Mouse (Mus musculus): ENCODE measurements around the gene Olfr1302. TPM values are rescaled to one million over a fixed set of nuclear protein-coding genes. Genes with fewer than 3 reads are reported as not detected.

Gene Olfr1302
- polyA plus RNA-seq (2011; ENCODE audit: insufficient read depth, insufficient read length, low read depth, missing spikeins) = not detected in 2 replicates

DNA sequence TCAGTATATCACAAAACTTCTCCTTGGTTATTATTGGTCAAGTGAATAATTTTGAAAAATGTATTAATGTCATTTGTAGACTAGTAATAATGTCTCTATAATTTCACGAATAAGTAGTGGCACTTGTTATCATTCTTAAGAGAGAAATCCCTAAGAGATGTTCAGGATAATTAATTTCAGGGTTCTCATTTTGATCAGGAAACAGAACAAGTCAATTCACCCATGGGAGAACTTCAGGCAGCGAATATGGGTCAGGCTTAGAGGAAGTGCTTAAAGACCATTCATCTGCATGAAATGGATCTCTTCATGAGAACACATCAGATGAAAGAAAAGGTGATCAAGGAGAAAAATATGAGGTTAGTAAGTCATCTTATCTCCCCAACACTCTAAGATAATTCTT is at the start of gene Olfr1302:
TSS of gene Olfr1302 (plus strand) at position 301 of the 400 bp plus-strand sequence.
- no peak within 1 kb of the TSS for H3K27ac ChIP-seq (ENCODE audit: insufficient read depth, low read length)
- no peaks in the 10 kb centered on the region for H3K4me1 ChIP-seq (ENCODE audit: control insufficient read depth, insufficient read depth, low read length)
- H3K9ac ChIP-seq (ENCODE audit: low read depth, poor library complexity, severe bottlenecking) = no peak within 1 kb of the TSS
- no peak within 1 kb of the TSS for H3K4me3 ChIP-seq (ENCODE audit: low read depth, low read length)
- H3K27me3 ChIP-seq (ENCODE audit: control insufficient read depth, insufficient read depth, low read length, poor library complexity, severe bottlenecking) = no peaks in the 10 kb centered on the region
- no peaks in the 10 kb centered on the region for H3K36me3 ChIP-seq (ENCODE audit: control insufficient read depth, insufficient read depth, low read length, poor library complexity, severe bottlenecking)
- H3K9me3 ChIP-seq (replicated peaks; ENCODE audit: control insufficient read depth, insufficient read depth, low read length, poor library complexity, severe bottlenecking) = no peaks in the 10 kb centered on the region
- no peak for TF ChIP-seq CTCF (IDR thresholded peaks at IDR 0.05; ENCODE audit: low read depth, low read length)

DNA sequence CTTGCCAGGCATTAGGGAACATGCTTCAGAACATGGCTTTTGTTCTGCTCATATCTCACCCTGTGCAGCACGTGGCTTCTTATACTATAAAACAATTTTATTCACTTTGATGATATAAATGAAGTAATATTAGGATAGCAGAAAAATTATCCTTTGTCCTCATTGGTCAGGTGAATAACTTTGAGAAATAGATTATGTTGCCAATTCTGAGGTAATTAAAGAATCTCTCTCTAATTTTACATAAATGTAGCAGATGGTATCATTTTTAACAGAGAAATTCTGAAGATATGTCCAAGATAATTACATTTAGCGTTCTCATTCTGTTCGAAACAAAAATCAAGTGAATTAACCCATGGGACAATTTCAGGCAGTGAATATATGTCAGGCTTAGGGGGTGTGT is 26.5 kb upstream of the Olfr1302 start, which contains the start of gene Olfr1301:
TSS of gene Olfr1301 (plus strand) at position 301 of the 400 bp plus-strand sequence.
- TF ChIP-seq POLR2A (IDR thresholded peaks at IDR 0.05; ENCODE audit: insufficient read depth, low read length) = no peak
- TF ChIP-seq CTCF (IDR thresholded peaks at IDR 0.05; ENCODE audit: low read depth, low read length) = no peak
- TF ChIP-seq EP300 (IDR thresholded peaks at IDR 0.05; ENCODE audit: insufficient read depth, low read depth, low read length) = no peak
- H3K9ac ChIP-seq (ENCODE audit: low read depth, poor library complexity, severe bottlenecking) = no peak within 1 kb of the TSS
- no peaks in the 10 kb centered on the region for H3K9me3 ChIP-seq (replicated peaks; ENCODE audit: control insufficient read depth, insufficient read depth, low read length, poor library complexity, severe bottlenecking)
- H3K4me1 ChIP-seq (ENCODE audit: control insufficient read depth, insufficient read depth, low read length) = no peaks in the 10 kb centered on the region
- H3K27ac ChIP-seq (ENCODE audit: insufficient read depth, low read length) = no peak within 1 kb of the TSS
- no peaks in the 10 kb centered on the region for H3K36me3 ChIP-seq (ENCODE audit: control insufficient read depth, insufficient read depth, low read length, poor library complexity, severe bottlenecking)
- no peaks in the 10 kb centered on the region for H3K27me3 ChIP-seq (ENCODE audit: control insufficient read depth, insufficient read depth, low read length, poor library complexity, severe bottlenecking)
- H3K4me3 ChIP-seq (ENCODE audit: low read depth, low read length) = no peak within 1 kb of the TSS

DNA sequence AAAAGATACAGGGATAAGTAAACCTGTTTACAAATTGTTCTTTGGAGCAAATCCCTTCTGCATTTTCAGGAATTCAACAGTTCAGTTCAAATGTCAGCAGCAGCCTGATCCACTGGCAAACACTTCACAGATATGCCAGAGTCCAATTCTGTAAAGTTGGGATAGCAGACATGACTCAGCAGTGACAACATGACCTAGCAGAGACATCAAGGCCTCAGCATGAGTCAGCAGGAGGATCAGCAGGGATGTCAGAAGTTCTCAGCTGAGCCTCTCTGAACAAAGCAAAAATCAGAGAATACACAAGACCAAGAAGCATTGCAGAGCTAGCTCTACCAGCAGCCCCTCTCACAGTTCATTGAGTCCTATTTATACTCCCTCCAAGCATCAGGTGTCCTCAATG is 35.7 kb downstream of the Olfr1302 start:
- no peaks in the 10 kb centered on the region for H3K27me3 ChIP-seq (ENCODE audit: control insufficient read depth, insufficient read depth, low read length, poor library complexity, severe bottlenecking)
- no peaks in the 10 kb centered on the region for H3K36me3 ChIP-seq (ENCODE audit: control insufficient read depth, insufficient read depth, low read length, poor library complexity, severe bottlenecking)
- no peak for TF ChIP-seq EP300 (IDR thresholded peaks at IDR 0.05; ENCODE audit: insufficient read depth, low read depth, low read length)
- no peak for TF ChIP-seq POLR2A (IDR thresholded peaks at IDR 0.05; ENCODE audit: insufficient read depth, low read length)
- no peak for TF ChIP-seq CTCF (IDR thresholded peaks at IDR 0.05; ENCODE audit: low read depth, low read length)
- H3K9me3 ChIP-seq (replicated peaks; ENCODE audit: control insufficient read depth, insufficient read depth, low read length, poor library complexity, severe bottlenecking) = no peaks in the 10 kb centered on the region; the same call in 1 of the 2 replicates
- no peak overlapping the region for H3K27ac ChIP-seq (ENCODE audit: insufficient read depth, low read length)
- H3K4me3 ChIP-seq (ENCODE audit: low read depth, low read length) = no peak overlapping the region
- H3K4me1 ChIP-seq (ENCODE audit: control insufficient read depth, insufficient read depth, low read length) = no peaks in the 10 kb centered on the region
- no peak overlapping the region for H3K9ac ChIP-seq (ENCODE audit: low read depth, poor library complexity, severe bottlenecking)

DNA sequence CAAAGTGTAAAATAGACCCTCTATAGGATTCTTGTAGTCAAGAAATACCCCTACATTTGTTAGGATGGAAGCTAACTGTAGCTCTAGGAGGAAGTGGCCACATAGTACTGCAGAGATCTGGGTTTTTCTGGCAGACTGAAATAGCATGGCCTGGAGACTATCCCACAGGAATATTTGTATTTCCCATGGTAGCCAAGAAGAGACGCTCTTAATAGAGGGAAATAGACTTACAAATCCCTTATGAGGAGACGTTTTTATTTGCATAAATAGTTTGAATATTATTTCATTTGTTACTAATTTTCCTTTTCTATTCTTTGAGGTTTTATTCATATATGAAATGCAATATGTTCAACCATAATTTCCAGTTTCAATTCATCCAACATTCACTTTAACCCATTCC is 43.0 kb downstream of the Olfr1302 start, which contains the start of gene Olfr1303:
TSS of gene Olfr1303 (minus strand) at position 101 of the 400 bp plus-strand sequence.
- Histone ChIP-seq H3K27me3 (ENCODE audit: control insufficient read depth, insufficient read depth, low read length, poor library complexity, severe bottlenecking) (no peaks in the 10 kb centered on the region), H3K4me1 (ENCODE audit: control insufficient read depth, insufficient read depth, low read length) (no peaks in the 10 kb centered on the region), H3K9ac (ENCODE audit: low read depth, poor library complexity, severe bottlenecking) (no peak within 1 kb of the TSS), H3K9me3 (replicated peaks; ENCODE audit: control insufficient read depth, insufficient read depth, low read length, poor library complexity, severe bottlenecking) (no peaks in the 10 kb centered on the region), H3K27ac (ENCODE audit: insufficient read depth, low read length) (no peak within 1 kb of the TSS), H3K4me3 (ENCODE audit: low read depth, low read length) (no peak within 1 kb of the TSS), H3K36me3 (ENCODE audit: control insufficient read depth, insufficient read depth, low read length, poor library complexity, severe bottlenecking) (no peaks in the 10 kb centered on the region)
- TF ChIP-seq CTCF (IDR thresholded peaks at IDR 0.05; ENCODE audit: low read depth, low read length) = no peak
- TF ChIP-seq POLR2A (IDR thresholded peaks at IDR 0.05; ENCODE audit: insufficient read depth, low read length) = no peak
- TF ChIP-seq EP300 (IDR thresholded peaks at IDR 0.05; ENCODE audit: insufficient read depth, low read depth, low read length) = no peak

Other genes with a start within 250 kb of the Olfr1302 start
- not detected in 2 replicates for gene Olfr1294, start 237.1 kb upstream of the Olfr1302 start, polyA plus RNA-seq (2011; ENCODE audit: insufficient read depth, insufficient read length, low read depth, missing spikeins)
- gene Olfr1295, start 207.7 kb upstream of the Olfr1302 start, polyA plus RNA-seq (2011; ENCODE audit: insufficient read depth, insufficient read length, low read depth, missing spikeins) = not detected in 2 replicates
- gene Olfr1297, start 150.9 kb upstream of the Olfr1302 start, polyA plus RNA-seq (2011; ENCODE audit: insufficient read depth, insufficient read length, low read depth, missing spikeins) = not detected in 2 replicates
- gene Olfr1298, start 128.2 kb upstream of the Olfr1302 start, polyA plus RNA-seq (2011; ENCODE audit: insufficient read depth, insufficient read length, low read depth, missing spikeins) = not detected in 2 replicates
- gene Olfr1299, start 116.0 kb upstream of the Olfr1302 start, polyA plus RNA-seq (2011; ENCODE audit: insufficient read depth, insufficient read length, low read depth, missing spikeins) = not detected in 2 replicates
- gene Olfr1301, start 26.4 kb upstream of the Olfr1302 start, polyA plus RNA-seq (2011; ENCODE audit: insufficient read depth, insufficient read length, low read depth, missing spikeins) = not detected in 2 replicates
- gene Olfr1303, start 42.9 kb downstream of the Olfr1302 start, polyA plus RNA-seq (2011; ENCODE audit: insufficient read depth, insufficient read length, low read depth, missing spikeins) = not detected in 2 replicates
- gene Olfr1305, start 99.7 kb downstream of the Olfr1302 start, polyA plus RNA-seq (2011; ENCODE audit: insufficient read depth, insufficient read length, low read depth, missing spikeins) = not detected in 2 replicates
- not detected in 2 replicates for gene Olfr1306, start 138.8 kb downstream of the Olfr1302 start, polyA plus RNA-seq (2011; ENCODE audit: insufficient read depth, insufficient read length, low read depth, missing spikeins)
- 0.06 TPM in 2 replicates for gene Olfr1307, start 172.0 kb downstream of the Olfr1302 start, polyA plus RNA-seq (2011; ENCODE audit: insufficient read depth, insufficient read length, low read depth, missing spikeins)
- not detected in 2 replicates for gene Olfr1308, start 187.5 kb downstream of the Olfr1302 start, polyA plus RNA-seq (2011; ENCODE audit: insufficient read depth, insufficient read length, low read depth, missing spikeins)
- gene Olfr1309, start 212.9 kb downstream of the Olfr1302 start, polyA plus RNA-seq (2011; ENCODE audit: insufficient read depth, insufficient read length, low read depth, missing spikeins) = 0.15 TPM in 1 of 2 replicates, not detected in the other
- gene Olfr1310, start 235.3 kb downstream of the Olfr1302 start, polyA plus RNA-seq (2011; ENCODE audit: insufficient read depth, insufficient read length, low read depth, missing spikeins) = 0.12 and 0.18 TPM in 2 replicates
- not detected in 2 replicates for gene Olfr1311, start 247.0 kb downstream of the Olfr1302 start, polyA plus RNA-seq (2011; ENCODE audit: insufficient read depth, insufficient read length, low read depth, missing spikeins)

Measured in ES-Bruce4 (cell line).